8 mouse cellular contexts compared by ENCODE assay signal in genomic region chr1:190170819-190171216, GRCm38 (mm10). TPM values are rescaled to one million over a fixed set of nuclear protein-coding genes. Genes with fewer than 3 reads are reported as not detected.
A peak's percentile ranks its signal among the peaks of the same experiment; 100 is the strongest.
DNase-seq lines count a peak whose midpoint lies in the region; ATAC-seq lines count a peak whose summit lies in the region.

No protein-coding gene starts in this region.

- no peaks in the 10 kb centered on the region for H3K9me3 ChIP-seq in kidney, embryonic 16.5 days (ENCODE audit: low read length)
- no peaks in the 10 kb centered on the region for H3K9me3 ChIP-seq in embryonic facial prominence, embryonic 15.5 days (replicated peaks)
- H3K9me3 ChIP-seq in intestine, embryonic 15.5 days, result no peaks in the 10 kb centered on the region
- no peaks in the 10 kb centered on the region for H3K9me3 ChIP-seq in neural tube, embryonic 12.5 days

- H3K9ac ChIP-seq in kidney, embryonic 16.5 days (replicated peaks; ENCODE audit: low read length), result peak overlapping the region; percentile 66; the same call in 1 of the 2 replicates
- H3K9ac ChIP-seq in embryonic facial prominence, embryonic 15.5 days, result peak overlapping the region; percentile 44; the same call in 1 of the 2 replicates
- H3K9ac ChIP-seq in intestine, embryonic 15.5 days, result no peak overlapping the region
- peak overlapping the region; percentile 84 for H3K9ac ChIP-seq in neural tube, embryonic 12.5 days

- ATAC-seq in kidney, embryonic 16.5 days (ENCODE audit: low FRiP score, low TSS enrichment), result peak; percentile 14; the same call in 1 of the 2 replicates
- peak; percentile 52 for ATAC-seq in embryonic facial prominence, embryonic 15.5 days (ENCODE audit: insufficient number of reproducible peaks, low FRiP score, low TSS enrichment, low read depth)
- ATAC-seq in intestine, embryonic 15.5 days, result peak; percentile 62
- peak; percentile 31; the same call in 1 of the 2 replicates for ATAC-seq in neural tube, embryonic 12.5 days (ENCODE audit: low FRiP score, low read depth)
- no peak for ATAC-seq in CD4-positive, CD25-positive, alpha-beta regulatory T cell, adult 4 months

- H3K27me3 ChIP-seq in kidney, embryonic 16.5 days (ENCODE audit: insufficient read depth, low read length), result peaks cover 68% of the 10 kb centered on the region
- H3K27me3 ChIP-seq in embryonic facial prominence, embryonic 15.5 days, result peaks cover 73% of the 10 kb centered on the region
- peaks cover 40% of the 10 kb centered on the region for H3K27me3 ChIP-seq in intestine, embryonic 15.5 days (replicated peaks)
- peaks cover 36% of the 10 kb centered on the region for H3K27me3 ChIP-seq in neural tube, embryonic 12.5 days (replicated peaks)

- peak overlapping the region; percentile 52 for H3K4me3 ChIP-seq in kidney, embryonic 16.5 days (ENCODE audit: low read length)
- H3K4me3 ChIP-seq in embryonic facial prominence, embryonic 15.5 days (replicated peaks), result peak overlapping the region; percentile 65
- H3K4me3 ChIP-seq in intestine, embryonic 15.5 days (replicated peaks), result peak overlapping the region; percentile 64
- peak overlapping the region; percentile 72 for H3K4me3 ChIP-seq in neural tube, embryonic 12.5 days

- no peak for DNase-seq in kidney, postnatal 10 days
- no peak for DNase-seq in frontal cortex, postnatal 25 days (ENCODE audit: low spot score in 2 of 2)
- DNase-seq in frontal cortex, postnatal 14 days (ENCODE audit: low spot score in 2 of 2), result no peak

- H3K4me1 ChIP-seq in kidney, embryonic 16.5 days (ENCODE audit: insufficient read depth, low read length), result peaks cover 44% of the 10 kb centered on the region
- peaks cover 47% of the 10 kb centered on the region for H3K4me1 ChIP-seq in embryonic facial prominence, embryonic 15.5 days
- H3K4me1 ChIP-seq in intestine, embryonic 15.5 days (replicated peaks), result peaks cover 36% of the 10 kb centered on the region
- peaks cover 52% of the 10 kb centered on the region for H3K4me1 ChIP-seq in neural tube, embryonic 12.5 days

- H3K4me2 ChIP-seq in kidney, embryonic 16.5 days (replicated peaks; ENCODE audit: low read depth, low read length), result peak overlapping the region; percentile 97
- H3K4me2 ChIP-seq in embryonic facial prominence, embryonic 15.5 days (replicated peaks), result peak overlapping the region; percentile 95
- H3K4me2 ChIP-seq in intestine, embryonic 15.5 days (replicated peaks), result peak overlapping the region; percentile 96
- peak overlapping the region; percentile 83 for H3K4me2 ChIP-seq in neural tube, embryonic 12.5 days (replicated peaks)

- WGBS in kidney, embryonic 16.5 days, result 1% methylated on average over 23 of the region's 24 CpGs
- WGBS in embryonic facial prominence, embryonic 15.5 days, result 0% methylated on average over 22 of the region's 24 CpGs
- under 1% methylated on average over 24 of the region's 24 CpGs for WGBS in intestine, embryonic 15.5 days
- WGBS in neural tube, embryonic 12.5 days, result under 1% methylated on average over 24 of the region's 24 CpGs

- no peak overlapping the region for H3K27ac ChIP-seq in kidney, embryonic 16.5 days (ENCODE audit: low read length)
- no peak overlapping the region for H3K27ac ChIP-seq in embryonic facial prominence, embryonic 15.5 days (replicated peaks)
- H3K27ac ChIP-seq in intestine, embryonic 15.5 days, result no peak overlapping the region
- peak overlapping the region; percentile 89; the same call in 1 of the 2 replicates for H3K27ac ChIP-seq in neural tube, embryonic 12.5 days

- no peaks in the 10 kb centered on the region for H3K36me3 ChIP-seq in kidney, embryonic 16.5 days (ENCODE audit: insufficient read depth, low read length)
- no peaks in the 10 kb centered on the region for H3K36me3 ChIP-seq in embryonic facial prominence, embryonic 15.5 days
- no peaks in the 10 kb centered on the region for H3K36me3 ChIP-seq in intestine, embryonic 15.5 days
- H3K36me3 ChIP-seq in neural tube, embryonic 12.5 days, result no peaks in the 10 kb centered on the region

RNA-seq across cellular contexts. Expression of gene Prox1, which starts 0.3 kb away (rescaled TPM):
- 0.89 and 1.3 TPM in 2 replicates for polyA plus RNA-seq in kidney, embryonic 16.5 days (2015; fragmentation: Nextera tagmentation; extraction: Ambion mirVana)
- 2.4 and 3.3 TPM in 2 replicates for polyA plus RNA-seq in embryonic facial prominence, embryonic 15.5 days (2015; fragmentation: Nextera tagmentation; extraction: Ambion mirVana)
- 2.6 and 2.8 TPM in 2 replicates for polyA plus RNA-seq in intestine, embryonic 15.5 days (2015; fragmentation: Nextera tagmentation; extraction: Ambion mirVana)
- polyA plus RNA-seq in neural tube, embryonic 12.5 days (2016; fragmentation: Nextera tagmentation; extraction: Ambion mirVana), result 17.7 and 18.6 TPM in 2 replicates
- polyA plus RNA-seq in CD4-positive, CD25-positive, alpha-beta regulatory T cell, adult 4 months (2017; shearing (Covaris generic)), result under 1 TPM; 0.11 to 0.20 TPM
